Mouse (Mus musculus) neural tube, embryonic 15.5 days (tissue): ENCODE data around the gene Rab2b. TPM values are rescaled to one million over a fixed set of nuclear protein-coding genes. Genes with fewer than 3 reads are reported as not detected.
"Not testable (repeated sequence)": the region's sequence is repeated elsewhere in the genome, so short reads cannot be mapped to it uniquely, and the experiment has no call there.

Experiments used
- ATAC-seq: fragments of 200-750 bp; cut with Nextera tagmentation; 2 replicates; pipeline ENCODE4 v1.8.0; 2017; ENCODE audit warnings: mild to moderate bottlenecking, moderate TSS enrichment, moderate library complexity; ENCODE audit not compliant: low FRiP score
- H3K27ac ChIP-seq: fragments of 300-500 bp; sonication (generic); replicated peaks from 2 replicates; pipeline ENCODE4 v1.5.1; 2015; ENCODE audit warnings: mild to moderate bottlenecking, inconsistent platforms
- H3K27me3 ChIP-seq: fragments of 300-500 bp; sonication (generic); replicated peaks from 2 replicates; pipeline ENCODE4 v1.6.1; 2015; ENCODE audit warnings: inconsistent platforms
- H3K36me3 ChIP-seq: fragments of 300-500 bp; sonication (generic); 2 replicates; pipeline ENCODE4 v1.6.1; 2015; ENCODE audit warnings: inconsistent platforms
- H3K4me1 ChIP-seq: fragments of 300-500 bp; sonication (generic); 2 replicates; pipeline ENCODE4 v1.6.1; 2015; ENCODE audit warnings: inconsistent platforms
- H3K4me2 ChIP-seq: fragments of 300-500 bp; sonication (generic); 2 replicates; pipeline ENCODE4 v1.6.1; 2015; ENCODE audit warnings: inconsistent platforms, mild to moderate bottlenecking, moderate library complexity
- H3K4me3 ChIP-seq: fragments of 300-500 bp; sonication (generic); replicated peaks from 2 replicates; pipeline ENCODE4 v1.5.1; 2015; ENCODE audit warnings: mild to moderate bottlenecking, inconsistent platforms
- H3K9ac ChIP-seq: fragments of 300-500 bp; sonication (generic); replicated peaks from 2 replicates; pipeline ENCODE4 v1.6.1; 2015; ENCODE audit warnings: mild to moderate bottlenecking, inconsistent platforms
- H3K9me3 ChIP-seq: fragments of 300-500 bp; sonication (generic); replicated peaks from 2 replicates; pipeline ENCODE4 v1.6.1; 2016; ENCODE audit warnings: inconsistent platforms
- WGBS: fragments of 180-500 bp; shearing (Covaris S2); methylation state at CpG from one replicate; pipeline ENCODE4 v1.1.7; 2015; ENCODE audit warnings: mixed read lengths; 5-methylcytosine and 5-hydroxymethylcytosine counted together
- polyA plus RNA-seq: library from polyadenylated mRNA; unstranded; fragments of >200 nt; fragmentation: Nextera tagmentation; extraction: Ambion mirVana; gene quantifications from 2 replicates; pipeline ENCODE4 v1.2.1, GENCODE M21; 2015

Rab2b gene
- polyA plus RNA-seq, 1 experiment from 2014 or later = 50.0 TPM

DNA sequence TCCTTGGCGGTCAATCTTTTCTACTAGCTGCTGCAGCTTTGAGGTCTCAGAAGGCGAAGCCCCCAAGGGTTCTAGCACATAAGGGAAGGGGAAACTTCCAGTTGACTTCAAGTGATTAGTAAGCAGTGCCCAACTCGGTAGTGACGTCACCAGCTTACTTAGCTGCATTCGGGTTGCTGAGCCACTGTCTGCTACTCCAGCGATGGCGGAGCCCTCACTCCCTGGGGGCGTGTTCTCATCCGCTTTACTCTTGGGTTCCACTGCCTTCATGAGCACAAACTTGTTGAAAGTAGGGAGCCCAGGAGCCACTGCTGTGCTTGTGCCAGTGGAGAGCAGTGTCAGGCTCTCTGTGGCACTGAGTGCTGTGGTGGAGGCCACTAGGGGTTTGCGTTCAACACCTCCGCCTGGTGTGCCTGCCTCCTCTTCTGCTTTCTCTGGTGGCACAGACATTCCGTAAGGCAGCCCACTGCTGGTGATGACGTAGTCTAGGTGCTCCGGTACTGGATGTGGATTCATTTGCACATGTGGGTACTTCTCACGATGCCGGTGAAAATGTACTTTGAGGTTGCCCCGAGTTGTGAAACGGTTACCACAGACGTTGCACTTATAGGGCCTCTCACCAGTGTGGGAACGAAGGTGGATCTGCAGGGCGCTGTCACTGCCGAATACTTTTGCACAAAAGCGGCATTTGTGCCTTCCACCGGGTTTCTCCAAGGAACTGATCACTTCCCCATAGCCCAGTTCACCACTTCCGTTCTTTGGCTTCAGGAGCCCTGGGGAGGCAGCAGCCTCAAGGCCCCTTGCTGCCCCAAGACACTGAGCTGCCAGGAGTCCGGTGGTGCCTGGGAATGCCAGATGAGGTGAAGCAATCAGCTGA is 34.8 kb upstream of the Rab2b start:
- H3K36me3 ChIP-seq = peaks cover 37% of the 10 kb centered on the region
- H3K9ac ChIP-seq = peak overlapping the region; percentile 97; the same call in 1 of the 2 replicates

DNA sequence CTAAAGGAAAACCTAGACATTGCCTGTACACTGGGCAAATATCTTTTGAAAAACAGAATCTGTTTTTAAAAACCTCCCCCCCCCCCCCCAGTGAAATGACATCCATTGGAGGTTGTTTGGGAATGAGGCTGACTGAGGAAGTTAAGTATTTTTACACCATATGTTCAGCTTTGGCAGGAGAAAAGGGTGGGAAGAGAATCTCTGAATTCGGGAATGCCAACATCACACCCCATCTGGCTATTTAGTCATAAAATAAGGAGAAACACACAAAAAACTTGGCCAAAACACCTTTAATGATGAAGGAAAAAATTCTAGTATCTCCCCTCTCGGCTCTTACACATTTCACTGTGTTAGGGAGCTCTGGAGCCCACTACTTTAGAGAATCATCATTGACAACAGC is 31.6 kb upstream of the Rab2b start:
- H3K27me3 ChIP-seq = no peaks in the 10 kb centered on the region
- no peak for ATAC-seq
- peaks cover 40% of the 10 kb centered on the region for H3K36me3 ChIP-seq
- peak overlapping the region; percentile 92 for H3K4me2 ChIP-seq
- 92% methylated on average over 2 of the region's 2 CpGs for whole genome bisulfite sequencing
- H3K4me1 ChIP-seq = peaks cover 59% of the 10 kb centered on the region
- no peak overlapping the region for H3K9ac ChIP-seq
- H3K9me3 ChIP-seq = no peaks in the 10 kb centered on the region
- H3K27ac ChIP-seq = no peak overlapping the region
- H3K4me3 ChIP-seq = 0 out of 2 replicates have a peak overlapping the region, but pooled peaks have one; percentile 7

More for the DNA sequence above, 34.8 kb upstream of the Rab2b start:
- no peak for ATAC-seq
- Histone ChIP-seq H3K27me3 (no peaks in the 10 kb centered on the region), H3K9me3 (no peaks in the 10 kb centered on the region), H3K4me1 (peaks cover 62% of the 10 kb centered on the region), H3K4me2 (peak overlapping the region; percentile 92), H3K4me3 (peak overlapping the region; percentile 81), H3K27ac (peak overlapping the region; percentile 96; the same call in 1 of the 2 replicates)
- WGBS = 86% methylated on average over 26 of the region's 26 CpGs

DNA sequence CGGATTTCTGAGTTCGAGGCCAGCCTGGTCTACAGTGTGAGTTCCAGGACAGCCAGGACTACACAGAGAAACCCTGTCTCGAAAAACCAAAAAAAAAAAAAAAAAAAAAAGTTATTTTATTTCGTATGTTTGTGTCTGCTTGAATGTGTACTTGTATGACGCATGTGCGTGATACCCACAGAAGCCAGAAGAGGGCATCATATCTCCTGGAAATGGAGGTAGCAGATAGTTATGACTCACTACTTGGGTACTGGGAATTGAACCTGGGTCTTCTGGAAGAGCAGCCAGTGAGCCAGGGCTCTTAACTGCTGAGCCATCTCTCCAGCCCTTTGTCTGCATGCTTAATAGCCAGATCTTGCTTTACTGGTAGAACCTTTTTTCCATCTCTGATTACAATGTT is 31.0 kb upstream of the Rab2b start:
- not testable (repeated sequence) for H3K9ac ChIP-seq, H3K4me3 ChIP-seq, H3K9me3 ChIP-seq, ATAC-seq, H3K27ac ChIP-seq, H3K27me3 ChIP-seq
- H3K4me2 ChIP-seq = peak overlapping the region; percentile 92; the same call in 1 of the 2 replicates
- 98% methylated on average over 6 of the region's 6 CpGs for WGBS
- H3K4me1 ChIP-seq = peaks cover 62% of the 10 kb centered on the region
- peaks cover 40% of the 10 kb centered on the region for H3K36me3 ChIP-seq

DNA sequence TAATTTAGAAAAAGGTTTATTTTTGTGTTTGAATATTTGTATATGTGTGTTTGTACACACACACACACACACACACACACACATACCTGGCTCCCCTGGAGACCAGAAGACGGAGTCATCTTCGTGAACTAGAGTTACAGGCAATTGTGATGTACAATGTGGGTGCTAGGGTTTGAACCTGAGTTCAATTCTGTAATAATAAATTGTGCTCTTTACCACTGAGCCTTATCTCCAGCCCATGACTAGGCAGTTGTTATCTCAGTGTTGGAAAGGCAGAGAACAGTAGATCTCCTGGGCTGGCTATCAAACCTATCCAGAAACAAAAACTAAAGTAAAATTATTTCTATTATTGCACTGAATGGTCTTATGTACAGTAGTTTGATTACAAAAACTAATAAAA is 26.8 kb upstream of the Rab2b start:
- Histone ChIP-seq H3K4me1 (peaks cover 31% of the 10 kb centered on the region), H3K9me3 (no peaks in the 10 kb centered on the region), H3K27ac (no peak overlapping the region), H3K36me3 (peaks cover 8% of the 10 kb centered on the region; the same call in 1 of the 2 replicates), H3K9ac (no peak overlapping the region), H3K4me2 (no peak overlapping the region), H3K27me3 (no peaks in the 10 kb centered on the region), H3K4me3 (no peak overlapping the region)
- ATAC-seq = no peak
- WGBS = 98% methylated on average over 2 of the region's 2 CpGs

DNA sequence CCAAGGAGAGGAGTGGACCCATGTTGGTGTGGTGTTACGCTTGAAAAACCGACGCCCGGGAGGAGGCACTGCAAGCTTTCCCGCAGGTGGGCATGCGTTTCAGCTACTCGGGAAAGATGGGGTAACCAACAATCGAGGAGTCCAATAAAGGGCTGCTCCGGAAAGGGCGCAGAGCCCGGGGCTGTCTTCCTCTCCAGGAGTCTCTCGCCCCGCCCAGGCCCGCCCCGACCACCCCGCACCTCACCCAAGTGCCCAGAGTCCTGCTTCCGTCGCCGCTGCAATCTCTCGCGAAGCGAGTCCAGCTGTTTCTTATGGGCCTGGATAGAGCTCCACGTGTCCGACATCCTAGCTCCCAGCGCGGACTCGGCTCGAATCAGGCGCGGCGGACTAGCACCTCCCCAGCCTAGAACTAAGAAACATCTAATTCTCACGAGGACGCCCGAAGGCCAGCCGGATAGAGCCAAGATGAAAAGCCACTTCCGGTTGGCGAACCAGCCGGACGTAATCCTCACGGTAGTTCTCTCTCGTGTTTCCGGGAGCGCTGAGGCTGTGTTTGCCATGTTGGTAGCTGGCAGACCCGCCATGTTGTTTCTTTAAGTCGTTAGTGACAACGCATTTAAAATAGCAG is 25.4 kb upstream of the Rab2b start, which contains the start of gene Mettl3:
Gene Mettl3 (minus strand): TSS at position 485 of the 628 bp plus-strand sequence.
- ATAC-seq = peak; percentile 96
- peak within 1 kb of the TSS; percentile 59 for H3K4me2 ChIP-seq

DNA sequence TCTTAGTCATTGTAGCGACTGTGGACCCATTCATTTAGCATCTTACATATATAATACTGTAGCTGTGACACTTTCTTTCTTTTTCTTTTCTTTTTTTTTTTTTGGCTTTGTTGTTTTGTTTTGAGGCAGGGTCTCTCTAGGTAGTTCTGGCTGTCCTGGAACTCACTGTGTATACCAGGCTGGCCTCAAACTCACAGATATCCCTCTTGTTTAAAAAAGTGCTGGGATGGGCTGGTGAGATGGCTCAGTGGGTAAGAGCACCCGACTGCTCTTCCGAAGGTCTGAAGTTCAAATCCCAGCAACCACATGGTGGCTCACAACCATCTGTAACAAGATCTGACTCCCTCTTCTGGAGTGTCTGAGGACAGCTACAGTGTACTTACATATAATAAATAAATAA is 24.2 kb upstream of the Rab2b start:
- WGBS = 93% methylated on average over 3 of the region's 3 CpGs
- peaks cover 16% of the 10 kb centered on the region for H3K36me3 ChIP-seq
- H3K27ac ChIP-seq, H3K4me3 ChIP-seq, H3K9ac ChIP-seq, H3K9me3 ChIP-seq, H3K27me3 ChIP-seq, ATAC-seq: not testable (repeated sequence)
- H3K4me1 ChIP-seq = peaks cover 18% of the 10 kb centered on the region
- H3K4me2 ChIP-seq = peak overlapping the region; percentile 59

More for the DNA sequence above, 25.4 kb upstream of the Rab2b start, which contains the start of gene Mettl3:
- Histone ChIP-seq H3K27me3 (no peaks in the 10 kb centered on the region), H3K9ac (peak within 1 kb of the TSS; percentile 70), H3K36me3 (peaks cover 10% of the 10 kb centered on the region), H3K27ac (peak within 1 kb of the TSS; percentile 94), H3K4me1 (peaks cover 23% of the 10 kb centered on the region), H3K4me3 (peak within 1 kb of the TSS; percentile 65), H3K9me3 (no peaks in the 10 kb centered on the region)
- under 1% methylated on average over 46 of the region's 46 CpGs for WGBS

DNA sequence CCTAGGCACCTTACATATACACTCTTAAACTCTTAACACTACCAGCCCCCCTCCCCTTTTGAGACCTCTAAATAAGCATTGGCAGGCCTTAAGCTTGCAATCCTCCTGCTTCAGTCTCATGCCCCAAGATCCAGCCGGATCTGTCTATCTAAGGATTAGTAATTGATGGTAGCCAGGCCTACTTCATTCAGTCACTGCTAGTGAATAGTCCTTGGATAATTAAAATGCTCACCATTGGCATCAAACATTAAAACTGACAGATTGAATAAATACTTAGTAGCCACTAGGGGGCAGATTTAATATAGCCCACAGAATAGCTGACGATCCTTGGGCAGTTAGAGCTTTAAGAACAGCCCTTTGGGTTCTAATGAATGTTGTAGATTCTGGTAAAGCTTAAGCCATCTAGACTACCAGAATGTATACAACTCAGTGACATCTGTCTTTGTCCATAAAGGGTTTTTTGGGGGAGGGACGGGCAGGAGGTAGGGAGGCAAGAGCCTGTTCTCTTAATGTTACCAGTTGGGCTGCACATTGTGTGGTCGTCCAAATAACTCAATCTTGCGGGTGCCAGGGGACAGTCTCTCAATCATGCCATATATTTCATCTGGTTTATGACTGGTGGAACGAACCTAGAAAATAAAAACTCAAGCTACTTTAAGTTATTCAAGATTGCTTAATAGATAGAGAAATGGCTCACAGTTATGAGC is 16.4 kb upstream of the Rab2b start:
- Histone ChIP-seq H3K27ac (no peak overlapping the region), H3K36me3 (peaks cover 82% of the 10 kb centered on the region), H3K4me3 (no peak overlapping the region), H3K4me1 (no peaks in the 10 kb centered on the region), H3K4me2 (no peak overlapping the region), H3K9ac (no peak overlapping the region), H3K9me3 (no peaks in the 10 kb centered on the region), H3K27me3 (no peaks in the 10 kb centered on the region)
- WGBS = 54% methylated on average over 6 of the region's 6 CpGs
- ATAC-seq = peak; percentile 47

DNA sequence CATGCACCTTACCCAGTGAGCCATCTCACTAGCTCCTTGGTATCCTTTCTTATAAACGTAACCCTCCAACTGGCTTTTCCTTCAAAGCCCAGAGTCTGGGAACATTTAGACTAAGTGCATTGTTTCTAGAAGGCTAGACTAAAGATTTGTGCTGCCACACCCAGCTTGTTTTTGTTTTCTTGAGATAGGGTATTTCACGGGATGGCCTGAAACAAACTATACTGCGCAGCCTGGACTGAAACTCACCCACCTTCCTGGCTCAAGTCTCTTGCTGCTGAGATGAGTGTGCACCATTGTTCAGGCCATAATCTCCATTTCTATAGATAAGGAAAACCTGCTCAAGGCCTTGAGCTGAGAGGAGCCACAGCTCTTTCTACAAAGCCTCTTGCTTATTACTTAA is 4.8 kb upstream of the Rab2b start:
- WGBS = 92% methylated on average over 3 of the region's 3 CpGs
- H3K4me1 ChIP-seq = peaks cover 14% of the 10 kb centered on the region
- H3K9me3 ChIP-seq = no peaks in the 10 kb centered on the region
- H3K4me2 ChIP-seq = no peak overlapping the region
- H3K36me3 ChIP-seq = peaks cover 31% of the 10 kb centered on the region
- no peaks in the 10 kb centered on the region for H3K27me3 ChIP-seq
- no peak overlapping the region for H3K27ac ChIP-seq
- no peak overlapping the region for H3K4me3 ChIP-seq
- no peak overlapping the region for H3K9ac ChIP-seq
- ATAC-seq = no peak

DNA sequence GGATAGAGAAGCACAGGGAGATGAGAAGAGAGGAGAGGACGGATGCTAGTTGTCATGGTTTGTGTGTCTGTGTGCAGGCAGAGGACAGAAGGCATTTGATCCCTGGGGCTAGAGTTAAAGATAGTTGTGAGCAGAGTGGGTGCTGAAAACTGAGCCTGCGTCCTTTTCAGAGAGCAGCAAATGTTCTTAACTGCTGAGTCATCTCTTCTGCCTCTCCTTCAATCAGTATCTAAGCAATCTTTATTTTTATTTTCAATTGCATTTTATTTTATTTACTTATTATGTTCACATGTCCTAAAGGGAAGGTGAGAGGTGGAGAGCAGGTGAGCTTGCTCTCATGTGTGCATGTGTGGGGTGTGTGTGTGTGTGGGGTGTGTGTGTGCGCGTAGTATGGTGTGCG is 4.3 kb upstream of the Rab2b start:
- no peak overlapping the region for H3K4me3 ChIP-seq
- H3K36me3 ChIP-seq = peaks cover 27% of the 10 kb centered on the region
- H3K4me2 ChIP-seq = no peak overlapping the region
- H3K9ac ChIP-seq = no peak overlapping the region
- no peak overlapping the region for H3K27ac ChIP-seq
- H3K9me3 ChIP-seq = no peaks in the 10 kb centered on the region
- no peaks in the 10 kb centered on the region for H3K27me3 ChIP-seq
- no peak for ATAC-seq
- peaks cover 14% of the 10 kb centered on the region for H3K4me1 ChIP-seq
- WGBS = 94% methylated on average over 5 of the region's 5 CpGs

DNA sequence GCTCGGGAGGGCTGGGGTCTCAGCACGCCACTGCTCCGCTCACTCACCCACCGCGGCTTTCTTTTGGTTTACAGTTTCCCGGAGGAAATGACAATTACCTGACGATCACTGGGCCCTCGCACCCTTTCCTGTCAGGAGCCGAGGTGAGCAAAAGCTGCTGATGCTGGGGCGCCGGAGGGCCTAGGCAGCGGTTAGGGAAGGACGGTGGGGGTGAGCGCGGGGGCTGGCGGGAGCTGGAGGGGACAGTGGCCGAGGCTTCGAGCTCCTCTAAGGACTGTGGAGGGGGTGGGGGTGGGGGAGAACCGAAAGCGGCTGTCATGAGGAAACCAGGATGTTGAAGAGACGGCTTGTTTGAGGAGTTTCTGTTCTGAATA is 389 bp upstream of the Rab2b start:
- H3K36me3 ChIP-seq = peaks cover 8% of the 10 kb centered on the region
- WGBS = under 1% methylated on average over 21 of the region's 21 CpGs
- H3K27me3 ChIP-seq = no peaks in the 10 kb centered on the region
- H3K4me2 ChIP-seq = peak overlapping the region; percentile 61
- H3K27ac ChIP-seq = peak overlapping the region; percentile 89
- peak overlapping the region; percentile 82 for H3K4me3 ChIP-seq
- ATAC-seq = peak; percentile 51
- H3K9me3 ChIP-seq = no peaks in the 10 kb centered on the region
- H3K9ac ChIP-seq = peak overlapping the region; percentile 82
- peaks cover 23% of the 10 kb centered on the region for H3K4me1 ChIP-seq

DNA sequence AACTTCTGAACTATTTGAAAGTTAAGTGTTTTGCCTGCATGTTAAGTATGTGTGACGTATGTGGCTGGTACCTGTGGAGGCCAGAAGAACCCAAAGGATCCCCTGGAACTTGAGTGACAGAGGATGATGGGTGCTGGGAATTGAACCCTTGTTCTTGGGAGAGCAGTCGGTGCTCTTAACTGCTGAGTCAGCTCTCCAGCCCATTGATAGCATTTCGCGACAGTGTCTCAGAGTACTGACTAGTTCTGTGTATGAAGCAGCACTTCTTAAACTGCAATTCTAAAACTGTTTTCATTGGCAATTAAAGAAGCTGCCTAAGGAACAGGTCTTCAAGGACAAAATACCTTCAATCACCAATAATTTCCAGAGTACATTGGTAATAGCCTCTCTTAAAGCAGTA is 2.1 kb downstream of the Rab2b start:
- no peak overlapping the region for H3K4me2 ChIP-seq
- peaks cover 20% of the 10 kb centered on the region for H3K4me1 ChIP-seq
- no peak overlapping the region for H3K4me3 ChIP-seq
- no peak overlapping the region for H3K9ac ChIP-seq
- WGBS = 97% methylated on average over 4 of the region's 4 CpGs
- H3K36me3 ChIP-seq = peaks cover 20% of the 10 kb centered on the region
- no peak overlapping the region for H3K27ac ChIP-seq
- H3K9me3 ChIP-seq = no peaks in the 10 kb centered on the region
- H3K27me3 ChIP-seq = no peaks in the 10 kb centered on the region
- ATAC-seq = no peak
